Mouse (Mus musculus) kidney, postnatal 10 days (tissue): ENCODE data around the gene Hnrnpa3.

Experiments used
- DNase-seq: peaks from one replicate; pipeline ENCODE4 v3.0.0; 2021; ENCODE audit warnings: mixed read lengths

The Hnrnpa3 gene

DNA sequence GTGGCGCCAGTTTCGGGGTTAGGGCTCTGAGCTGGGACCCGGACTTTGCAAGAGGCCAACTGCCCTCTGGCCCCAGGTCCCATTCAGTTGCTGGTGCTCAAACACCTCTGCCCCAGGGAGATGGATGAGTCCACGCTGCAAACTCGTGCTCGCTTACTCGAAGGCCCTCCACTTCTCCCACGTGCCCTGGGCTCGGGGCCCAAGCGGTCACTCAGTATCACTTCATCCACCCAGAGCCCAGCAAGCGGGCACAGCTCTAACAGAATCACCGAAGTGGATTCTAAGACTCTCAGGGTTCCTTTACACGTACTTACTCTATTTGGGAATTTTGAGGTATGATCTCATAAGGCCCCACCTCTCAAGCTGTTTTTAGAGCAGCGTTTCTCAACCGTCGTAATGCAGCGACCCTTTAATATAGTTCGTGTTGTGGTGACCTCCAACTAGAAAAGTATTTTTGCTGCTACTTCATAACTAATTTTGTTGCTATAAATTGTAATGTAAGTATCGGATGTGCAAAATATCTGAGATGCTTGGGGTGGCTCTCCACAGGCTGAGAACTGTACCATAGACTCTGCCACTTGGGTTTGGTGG, 46.2 kb downstream of the Hnrnpa3 start:
- DNase-seq = no peak

DNA sequence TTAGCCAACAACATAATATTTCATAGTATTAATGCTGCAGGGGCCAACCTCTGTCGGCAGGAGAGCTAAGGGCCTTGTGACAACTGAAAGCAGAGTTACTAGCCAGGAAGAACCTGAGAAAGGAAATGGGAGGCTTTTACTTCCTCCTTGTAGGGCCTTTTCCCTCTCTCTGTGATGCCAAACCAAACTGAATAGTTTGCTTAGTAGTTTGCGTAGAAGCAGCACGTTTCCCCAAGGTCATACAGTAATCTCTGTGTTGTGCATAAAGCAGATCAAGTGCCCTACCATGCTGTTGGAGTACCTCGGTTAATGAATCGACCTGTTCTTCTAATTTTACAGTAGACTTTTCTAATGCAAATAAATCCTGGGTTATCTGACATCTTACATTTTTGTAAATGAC, 47.4 kb downstream of the Hnrnpa3 start:
- no peak for DNase-seq

DNA sequence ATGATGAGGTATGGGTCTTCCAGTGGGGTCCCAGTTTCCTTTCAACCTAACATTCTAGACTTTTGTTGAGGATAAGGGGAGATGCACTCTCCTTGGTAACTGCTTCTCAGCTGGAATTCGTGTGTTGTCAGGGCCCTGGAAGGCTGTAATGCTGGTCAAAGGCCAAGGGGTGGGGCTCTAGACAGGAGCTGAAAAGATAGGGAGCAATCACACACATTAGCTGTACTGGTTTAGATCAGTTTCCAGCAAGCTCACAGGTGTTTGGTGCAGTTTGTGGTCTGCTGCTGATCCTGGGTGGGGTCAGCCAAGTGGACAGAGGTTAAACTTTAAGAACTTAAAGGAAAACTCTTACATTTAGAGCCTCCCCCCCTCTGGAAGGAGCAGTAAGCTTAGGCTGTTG, 48.4 kb downstream of the Hnrnpa3 start:
- DNase-seq = peak; percentile 54

DNA sequence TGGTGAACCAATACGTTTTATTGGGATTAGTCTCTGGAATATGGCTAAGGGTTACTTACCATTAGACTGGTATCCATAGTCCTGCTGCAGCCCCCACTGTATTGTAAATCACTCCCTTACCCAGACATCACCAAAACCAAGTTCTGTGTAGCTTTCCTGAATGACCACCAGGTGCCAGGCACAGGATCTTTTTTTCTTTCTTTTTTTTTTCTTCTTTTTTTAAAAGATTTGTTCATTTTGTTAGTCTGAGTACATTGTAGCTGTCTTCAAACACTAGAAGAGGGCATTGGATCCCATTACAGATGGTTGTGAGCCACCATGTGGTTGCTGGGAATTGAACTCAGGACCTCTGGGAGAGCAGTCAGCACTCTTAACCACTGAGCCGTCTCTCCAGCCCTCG, 54.0 kb downstream of the Hnrnpa3 start:
- DNase-seq = no peak

DNA sequence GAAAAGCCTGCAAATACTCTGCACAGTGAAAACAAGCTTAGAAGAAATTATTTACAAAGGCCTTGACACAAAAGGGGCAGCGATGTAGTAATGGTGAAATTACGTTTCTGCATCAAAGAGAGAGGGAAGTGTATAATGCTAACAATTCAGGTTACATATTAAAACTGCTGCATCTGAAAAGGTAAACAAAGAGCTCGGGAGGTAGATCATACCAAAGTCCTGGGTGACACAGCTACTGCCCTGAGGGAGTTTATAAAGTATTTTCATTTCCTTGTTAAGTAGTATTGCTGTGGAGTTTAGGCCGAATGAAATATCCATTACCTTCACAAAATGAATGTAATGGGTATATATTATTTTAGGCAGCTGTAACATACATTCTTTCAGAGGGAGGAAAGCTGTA, 55.7 kb downstream of the Hnrnpa3 start:
- DNase-seq = no peak

DNA sequence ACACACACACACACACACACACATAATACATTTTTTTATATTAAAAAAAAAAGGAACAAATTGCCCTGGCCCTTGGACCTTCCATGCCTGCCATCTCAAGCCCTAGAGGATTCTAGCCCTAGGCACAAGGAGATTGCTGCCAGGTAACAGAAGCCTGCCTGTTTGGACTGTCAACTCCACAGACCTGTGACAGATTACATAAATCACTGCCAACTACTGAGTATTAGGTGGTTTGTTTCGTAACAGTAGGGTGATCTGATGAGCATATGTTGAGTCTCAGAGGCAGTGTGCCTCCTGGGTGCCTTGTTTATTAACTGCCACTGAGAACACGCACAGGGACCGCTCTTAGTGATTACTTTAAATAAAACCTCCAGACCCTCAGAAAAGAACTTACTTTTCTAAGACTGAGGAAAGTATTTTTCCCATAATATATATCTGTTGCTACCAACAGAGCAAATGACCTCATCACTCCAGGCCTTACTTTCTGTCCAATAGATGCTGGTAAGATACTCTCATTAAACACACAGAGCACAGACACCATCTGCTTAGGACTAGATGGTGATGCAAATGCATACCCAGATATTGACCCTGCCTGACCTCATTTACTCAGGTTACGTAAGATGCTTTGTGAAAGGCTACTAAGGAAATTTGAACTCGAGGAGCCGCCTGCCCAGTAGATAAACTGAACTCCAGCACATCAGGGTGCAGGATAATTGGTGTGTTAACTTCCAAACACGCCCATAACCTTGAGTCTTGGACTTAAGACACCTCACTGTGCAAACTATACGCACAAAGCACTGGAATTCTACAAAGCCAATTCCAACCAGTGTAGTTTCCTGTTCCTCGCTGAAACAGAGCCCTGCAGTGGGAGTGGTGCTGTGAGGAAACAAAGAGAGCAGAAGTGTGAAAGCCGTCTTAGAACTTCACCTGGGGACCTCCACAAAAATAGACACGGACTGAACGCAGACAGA, 57.3 kb downstream of the Hnrnpa3 start:
- DNase-seq = no peak
